ENCODE assay signal across 21 mouse cellular contexts in the genomic region with DNA sequence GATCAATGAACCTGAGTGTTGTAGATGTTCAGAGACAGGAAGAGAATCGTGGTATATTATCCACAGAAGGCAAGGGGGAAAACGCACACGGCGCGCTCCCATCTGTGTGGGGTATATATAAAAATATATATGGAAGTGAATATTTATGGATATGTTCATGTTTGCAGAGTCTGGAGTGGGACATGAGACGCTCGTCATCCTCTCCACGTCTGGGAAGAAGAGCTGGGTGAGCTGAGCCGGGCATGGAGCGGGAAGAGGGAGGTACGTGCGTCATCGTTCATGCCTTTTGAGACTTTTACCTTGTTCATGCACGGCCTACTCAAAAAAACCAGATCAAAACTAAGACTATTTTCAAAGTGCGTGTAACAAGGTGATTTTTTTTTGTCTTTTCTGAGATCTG. TPM values are rescaled to one million over a fixed set of nuclear protein-coding genes. Genes with fewer than 3 reads are reported as not detected.
DNase-seq lines count a peak whose midpoint lies in the region; TF ChIP-seq lines count a peak whose summit lies in the region.
"Had no signal": no experiment of that assay in that cellular context is flagged by ENCODE, and none has a peak within 500 bp of the region (broad histone marks: within the 10 kb centered on the region; RNA-seq: fewer than 3 reads in every experiment).

No protein-coding gene starts in this region.

- DNase-seq in left cerebral cortex, adult 2 months (ENCODE audit: extremely low spot score in 1 of 2, low spot score in 2 of 2), result peak in 1 of 2 experiments; percentile 47
- DNase-seq in left cerebral cortex, postnatal 10 days (ENCODE audit: extremely low spot score in 1 of 2, low spot score in 2 of 2), result no peak
- DNase-seq in right cerebral cortex, adult 2 months (ENCODE audit: low spot score in 2 of 2), result peak; percentile 40 to 46
- no peak for DNase-seq in right cerebral cortex, postnatal 4 days
- DNase-seq in right cerebral cortex, postnatal 10 days (ENCODE audit: low spot score in 2 of 2), result peak; percentile 55 to 63
- DNase-seq in telencephalon, adult 2 months (ENCODE audit: low read depth, low spot score), result peak; percentile 81
- no peak for DNase-seq in kidney, postnatal 25 days
- no peak for DNase-seq in gastrocnemius, postnatal 25 days
- DNase-seq: adrenal gland, adult 2 months; adrenal gland, postnatal 14 days; cerebellum, adult 11-12 months; cerebellum, adult 8-10 months; cerebellum, postnatal 10 days; heart, adult 11 months; heart, postnatal 36 days had no signal

- peak overlapping the region; percentile 49 for H3K27ac ChIP-seq in left cerebral cortex, adult 2 months
- H3K27ac ChIP-seq: forebrain, embryonic 10.5 days; forebrain, embryonic 13.5 days; hindbrain, embryonic 10.5 days; hindbrain, embryonic 13.5 days had no signal

- H3K4me3 ChIP-seq in left cerebral cortex, adult 2 months, result no peak overlapping the region
- H3K4me3 ChIP-seq: forebrain, embryonic 10.5 days; forebrain, embryonic 13.5 days; hindbrain, embryonic 10.5 days; hindbrain, embryonic 13.5 days had no signal

- intact Hi-C loops in left cerebral cortex, adult 2 months (cut with DNase I), result no loop called here
- intact Hi-C loops in left cerebral cortex, postnatal 10 days (cut with DNase I), result no loop called here

- no peak for TF ChIP-seq CTCF in left cerebral cortex, adult 2 months (IDR thresholded peaks at IDR 0.05)

RNA-seq across cellular contexts. Expression of gene Pimreg, which starts 42.5 kb away (rescaled TPM):
- under 1 TPM in 1 of 2 experiments, not detected in 1; 0.23 TPM for total RNA-seq in left cerebral cortex, adult 2 months (2021)
- total RNA-seq in left cerebral cortex, postnatal 10 days (2021), result 1 to 10 TPM; 2.8 to 3.7 TPM
- total RNA-seq in gastrocnemius, postnatal 25 days (2021), result under 1 TPM; 0.64 to 0.70 TPM
- total RNA-seq: gastrocnemius, adult 8-10 months had no signal

RNA-seq across cellular contexts. Expression of gene Aipl1, which starts 47.0 kb away (rescaled TPM):
- not detected for total RNA-seq in left cerebral cortex, adult 2 months (2021)
- under 1 TPM in 1 of 2 experiments, not detected in 1; 0.24 TPM for total RNA-seq in left cerebral cortex, postnatal 10 days (2021)
- total RNA-seq in gastrocnemius, postnatal 25 days (2021), result not detected
- total RNA-seq: adrenal gland, adult 2 months; gastrocnemius, adult 8-10 months; heart, postnatal 36 days had no signal

RNA-seq across cellular contexts. Expression of gene Pitpnm3, which starts 51.2 kb away (rescaled TPM):
- total RNA-seq in left cerebral cortex, adult 2 months (2021), result 10 to 100 TPM; 88.9 to 92.4 TPM
- total RNA-seq in left cerebral cortex, postnatal 10 days (2021), result 10 to 100 TPM; 44.4 to 46.3 TPM
- total RNA-seq in gastrocnemius, postnatal 25 days (2021), result 1 to 10 TPM; 1.8 to 2.6 TPM
- total RNA-seq: MEL had no signal

Comparison
In these comparisons a context has a peak if more than half of its experiments do, and no peak if none do; other contexts are left out.
1. DNase-seq: peak in right cerebral cortex, adult 2 months (2 of 2), right cerebral cortex, postnatal 10 days (2 of 2) and telencephalon, adult 2 months (single experiment); none in left cerebral cortex, postnatal 10 days (0 of 2), right cerebral cortex, postnatal 4 days (single experiment), kidney, postnatal 25 days (0 of 2) and gastrocnemius, postnatal 25 days (single experiment).
2. RNA of gene Pitpnm3, which starts 51.2 kb away (total RNA-seq): 88.9 to 92.4 TPM in left cerebral cortex, adult 2 months and 44.4 to 46.3 TPM in left cerebral cortex, postnatal 10 days; 1.8 to 2.6 TPM in gastrocnemius, postnatal 25 days; every median in the first group is over 10 times any median in the second.